Mouse (Mus musculus) B cell, adult 62 days (primary cell): ENCODE results near the gene Cldn34c4. TPM values are rescaled to one million over a fixed set of nuclear protein-coding genes. Genes with fewer than 3 reads are reported as not detected.

Source experiments
- total RNA-seq: library from RNA; stranded (reverse); gene quantifications from 4 replicates; pipeline ENCODE4 v1.2.4, GENCODE M21; 2023

The Cldn34c4 gene
- total RNA-seq: not detected in 4 replicates

GRCm38 (mm10) chrX:127736454-127736853 lies at the start of gene Cldn34c4:
Cldn34c4 (minus strand) TSS chrX:127736554.

